Mouse (Mus musculus) forebrain, embryonic 11.5 days (tissue): ENCODE data around the gene Ppp1r12b. TPM values are rescaled to one million over a fixed set of nuclear protein-coding genes. Genes with fewer than 3 reads are reported as not detected.
"Not testable (repeated sequence)": the region's sequence is repeated elsewhere in the genome, so short reads cannot be mapped to it uniquely, and the experiment has no call there.

Experiments used
- ATAC-seq: fragments of 200-750 bp; cut with Nextera tagmentation; replicated peaks from 2 replicates; pipeline ENCODE4 v1.8.0; 2017; ENCODE audit warnings: moderate TSS enrichment; ENCODE audit not compliant: low FRiP score
- DNase-seq: peaks from one replicate; pipeline ENCODE4 v3.0.0-alpha.2; 2017; ENCODE audit warnings: low spot score
- H3K27ac ChIP-seq: fragments of 300-500 bp; sonication (generic); 2 replicates; pipeline ENCODE4 v1.5.1; 2014; ENCODE audit warnings: low read depth, low read length
- H3K27me3 ChIP-seq: fragments of 300-500 bp; sonication (generic); 2 replicates; pipeline ENCODE4 v1.6.1; 2014; ENCODE audit warnings: mild to moderate bottlenecking, low read length, mixed read lengths; ENCODE audit not compliant: control insufficient read depth, insufficient read depth
- H3K36me3 ChIP-seq: fragments of 300-500 bp; sonication (generic); 2 replicates; pipeline ENCODE4 v1.6.1; 2014; ENCODE audit warnings: mild to moderate bottlenecking, low read length, moderate library complexity, mixed read lengths; ENCODE audit not compliant: control insufficient read depth, insufficient read depth
- H3K4me1 ChIP-seq: fragments of 300-500 bp; sonication (generic); replicated peaks from 2 replicates; pipeline ENCODE4 v1.6.1; 2014; ENCODE audit warnings: low read length, mixed read lengths; ENCODE audit not compliant: control insufficient read depth, insufficient read depth
- H3K4me2 ChIP-seq: fragments of 300-500 bp; sonication (generic); 2 replicates; pipeline ENCODE4 v1.6.1; 2014; ENCODE audit warnings: low read depth, mild to moderate bottlenecking, low read length, moderate library complexity, mixed read lengths; ENCODE audit not compliant: severe bottlenecking
- H3K4me3 ChIP-seq: fragments of 300-500 bp; sonication (generic); 2 replicates; pipeline ENCODE4 v1.5.1; 2014; ENCODE audit warnings: low read depth, low read length
- H3K9ac ChIP-seq: fragments of 300-500 bp; sonication (generic); 2 replicates; pipeline ENCODE4 v1.6.1; 2014; ENCODE audit warnings: low read length
- H3K9me3 ChIP-seq: fragments of 300-500 bp; sonication (generic); 2 replicates; pipeline ENCODE4 v1.6.1; 2016; ENCODE audit warnings: low read length, mixed read lengths; ENCODE audit not compliant: control insufficient read depth
- WGBS: fragments of 180-500 bp; shearing (Covaris S2); extraction: QIAGEN DNeasy Blood & Tissue Kit; methylation state at CpG from one replicate; pipeline ENCODE4 v1.1.7; 2014; 5-methylcytosine and 5-hydroxymethylcytosine counted together
- polyA plus RNA-seq: library from polyadenylated mRNA; unstranded; fragments of >200 nt; fragmentation: Nextera tagmentation; extraction: Ambion mirVana; gene quantifications from 2 replicates; pipeline ENCODE4 v1.2.1, GENCODE M21; 2014

Ppp1r12b gene
- polyA plus RNA-seq, 1 experiment from 2014 or later: 12.2 TPM

DNA sequence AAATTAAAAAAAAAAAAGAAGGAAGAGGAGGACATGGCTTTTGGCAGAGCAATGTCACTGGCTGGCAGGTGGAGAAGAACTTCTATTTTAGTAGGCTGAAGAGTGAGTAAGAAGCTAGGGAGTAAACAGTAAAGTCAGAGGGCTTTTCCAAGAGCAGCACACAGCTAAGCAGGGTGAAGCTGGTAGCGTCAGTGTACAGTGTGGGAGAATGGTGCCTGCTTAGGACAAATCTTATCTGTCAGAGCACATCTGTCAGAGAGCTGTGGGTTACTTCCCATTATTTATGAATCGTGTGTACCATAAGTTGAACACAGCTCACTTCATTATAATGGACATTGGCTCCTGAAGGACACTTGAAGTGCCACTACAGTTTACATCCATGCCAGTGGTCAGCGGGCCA, 102.9 kb downstream of the Ppp1r12b start:
- Histone ChIP-seq H3K9ac (no peak overlapping the region), H3K27me3 (peaks cover 5% of the 10 kb centered on the region), H3K4me3 (no peak overlapping the region), H3K9me3 (no peaks in the 10 kb centered on the region), H3K27ac (no peak overlapping the region), H3K4me2 (no peak overlapping the region), H3K4me1 (no peaks in the 10 kb centered on the region), H3K36me3 (no peaks in the 10 kb centered on the region)
- 89% methylated on average over 3 of the region's 3 CpGs for WGBS
- no peak for ATAC-seq
- DNase-seq: no peak

DNA sequence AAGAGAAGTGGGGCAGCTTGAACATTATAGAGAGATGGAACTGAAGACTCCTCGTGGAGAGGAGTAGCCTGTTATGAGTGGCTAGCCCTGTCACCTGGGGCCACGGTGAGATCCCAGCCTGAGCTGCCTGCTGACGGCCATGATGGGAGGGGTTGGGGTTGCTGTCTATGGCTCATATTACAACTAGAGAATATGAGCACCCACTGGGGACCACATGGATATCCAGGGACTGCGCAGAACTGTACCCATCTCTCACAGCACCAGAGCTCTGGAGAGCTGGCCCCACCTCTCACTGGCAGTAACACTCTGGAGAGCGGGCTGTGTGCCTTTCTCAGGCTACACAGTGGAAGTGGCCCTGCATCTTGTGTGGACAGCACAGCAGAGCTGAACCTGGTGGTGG, 104.5 kb downstream of the Ppp1r12b start:
- no peak for DNase-seq
- Histone ChIP-seq H3K27ac (no peak overlapping the region), H3K9me3 (no peaks in the 10 kb centered on the region), H3K4me1 (no peaks in the 10 kb centered on the region), H3K27me3 (peaks cover 3% of the 10 kb centered on the region; the same call in 1 of the 2 replicates), H3K4me2 (no peak overlapping the region), H3K4me3 (no peak overlapping the region), H3K36me3 (no peaks in the 10 kb centered on the region), H3K9ac (no peak overlapping the region)
- ATAC-seq: no peak
- WGBS: 91% methylated on average over 5 of the region's 5 CpGs

DNA sequence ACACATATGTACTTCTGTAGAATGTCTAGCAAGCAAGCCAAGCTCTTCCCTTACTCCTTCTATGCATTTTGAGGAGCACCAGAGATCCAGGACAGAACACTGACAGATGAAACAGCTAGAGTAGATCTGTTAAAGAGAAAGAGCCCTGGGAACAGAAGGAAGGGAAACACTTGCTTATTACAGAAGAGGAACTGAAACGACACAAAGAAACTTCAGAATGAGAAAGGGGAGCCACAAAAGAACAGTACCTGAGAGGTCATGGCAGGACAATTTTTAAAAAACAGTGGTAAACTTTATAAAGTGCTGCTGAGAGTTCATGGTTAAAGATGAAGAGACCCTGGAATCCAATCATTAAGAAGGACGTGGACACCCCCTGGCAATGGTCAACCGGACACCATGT, 105.4 kb downstream of the Ppp1r12b start:
- H3K4me2 ChIP-seq: no peak overlapping the region
- no peak overlapping the region for H3K9ac ChIP-seq
- H3K4me1 ChIP-seq: no peaks in the 10 kb centered on the region
- no peaks in the 10 kb centered on the region for H3K9me3 ChIP-seq
- no peak overlapping the region for H3K4me3 ChIP-seq
- no peaks in the 10 kb centered on the region for H3K36me3 ChIP-seq
- no peak overlapping the region for H3K27ac ChIP-seq
- DNase-seq (no peak), ATAC-seq (no peak)
- peaks cover under 1% of the 10 kb centered on the region; the same call in 1 of the 2 replicates for H3K27me3 ChIP-seq
- WGBS: 91% methylated on average over 3 of the region's 3 CpGs

DNA sequence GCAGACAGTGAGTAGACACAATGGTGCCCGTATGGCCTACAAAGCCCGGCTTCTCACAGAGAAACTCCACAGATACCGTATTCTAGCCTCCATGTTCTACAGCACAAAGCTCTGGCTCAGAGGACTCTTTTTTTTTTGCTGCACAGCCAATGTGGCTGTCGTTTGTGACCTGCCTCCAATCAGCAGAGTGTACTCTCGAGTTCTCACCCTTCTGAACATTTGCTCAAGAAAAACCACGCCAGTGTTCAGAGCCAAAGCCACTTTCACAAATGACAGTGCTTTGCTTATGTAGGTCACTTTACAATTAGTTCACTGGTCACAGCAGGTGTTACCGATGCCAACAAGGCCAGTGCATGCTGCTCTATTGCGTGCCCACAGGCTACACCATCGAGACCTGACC, 107.9 kb downstream of the Ppp1r12b start:
- ATAC-seq (no peak), DNase-seq (no peak)
- 87% methylated on average over 9 of the region's 9 CpGs for WGBS
- no peaks in the 10 kb centered on the region for H3K27me3 ChIP-seq
- no peak overlapping the region for H3K4me2 ChIP-seq
- H3K36me3 ChIP-seq: no peaks in the 10 kb centered on the region
- no peak overlapping the region for H3K27ac ChIP-seq
- no peak overlapping the region for H3K4me3 ChIP-seq
- no peaks in the 10 kb centered on the region for H3K4me1 ChIP-seq
- H3K9me3 ChIP-seq: no peaks in the 10 kb centered on the region
- no peak overlapping the region for H3K9ac ChIP-seq

DNA sequence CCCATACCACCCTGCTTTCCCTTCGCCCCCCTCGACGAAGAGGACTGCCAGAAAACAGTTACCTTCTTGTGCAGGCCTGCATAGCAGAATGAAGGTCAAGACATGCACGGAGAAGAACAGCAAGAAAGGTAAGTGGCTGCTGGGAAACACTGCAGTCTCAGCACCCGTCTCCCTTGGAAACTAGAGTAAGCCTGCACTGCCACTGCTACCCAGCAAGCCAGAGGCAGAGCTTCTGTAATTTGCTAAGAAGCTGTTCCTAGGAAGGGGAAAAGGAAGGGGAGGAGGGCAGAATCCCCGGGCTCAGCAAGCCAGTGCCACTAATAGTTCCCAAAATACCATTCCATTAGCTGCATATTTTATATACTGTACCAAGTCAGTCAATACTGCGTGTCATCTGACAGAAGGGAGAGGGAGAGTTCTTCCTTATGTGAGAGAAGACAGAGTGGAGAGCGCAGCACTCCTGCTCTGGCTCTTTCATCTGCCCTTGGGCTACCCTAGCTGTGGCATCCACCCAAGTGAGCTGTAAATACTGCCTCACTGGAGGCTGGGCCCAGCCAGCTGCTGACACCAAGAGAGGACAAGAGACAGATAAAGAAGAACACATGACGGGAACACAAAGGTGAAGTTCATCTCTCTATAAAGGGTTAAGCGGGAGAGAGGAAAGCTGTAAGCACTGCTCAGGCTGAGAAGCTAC, 109.3 kb downstream of the Ppp1r12b start:
- no peaks in the 10 kb centered on the region for H3K36me3 ChIP-seq
- WGBS: 84% methylated on average over 10 of the region's 10 CpGs
- H3K27ac ChIP-seq: no peak overlapping the region
- no peaks in the 10 kb centered on the region for H3K27me3 ChIP-seq
- no peak for DNase-seq
- H3K9ac ChIP-seq: no peak overlapping the region
- no peaks in the 10 kb centered on the region for H3K9me3 ChIP-seq
- H3K4me1 ChIP-seq: no peaks in the 10 kb centered on the region
- H3K4me3 ChIP-seq: no peak overlapping the region
- no peak for ATAC-seq
- H3K4me2 ChIP-seq: no peak overlapping the region

DNA sequence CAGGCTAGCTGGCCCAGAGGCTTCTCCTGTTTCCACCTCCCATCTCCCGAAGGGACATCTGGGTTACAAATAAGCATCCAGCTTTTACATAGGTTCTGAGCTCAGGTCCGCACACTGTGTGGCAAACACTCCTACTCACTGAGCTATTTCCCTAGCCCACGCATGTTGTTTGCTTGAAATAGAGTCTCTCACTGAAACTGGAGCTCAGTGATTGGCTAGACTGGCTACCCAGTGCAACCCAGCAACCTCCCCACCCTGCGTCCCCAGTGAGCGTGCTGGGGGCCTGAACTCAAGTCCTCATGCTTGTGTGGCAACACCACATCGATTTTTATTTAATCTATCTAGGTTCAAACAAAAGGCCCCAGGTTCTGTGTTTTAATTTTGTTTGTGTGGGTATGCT, 112.4 kb downstream of the Ppp1r12b start:
- Histone ChIP-seq H3K4me3 (no peak overlapping the region), H3K4me1 (no peaks in the 10 kb centered on the region), H3K9ac (no peak overlapping the region), H3K9me3 (no peaks in the 10 kb centered on the region), H3K36me3 (no peaks in the 10 kb centered on the region), H3K27me3 (no peaks in the 10 kb centered on the region), H3K27ac (no peak overlapping the region), H3K4me2 (no peak overlapping the region)
- WGBS: 88% methylated on average over 6 of the region's 6 CpGs
- ATAC-seq (no peak), DNase-seq (no peak)

DNA sequence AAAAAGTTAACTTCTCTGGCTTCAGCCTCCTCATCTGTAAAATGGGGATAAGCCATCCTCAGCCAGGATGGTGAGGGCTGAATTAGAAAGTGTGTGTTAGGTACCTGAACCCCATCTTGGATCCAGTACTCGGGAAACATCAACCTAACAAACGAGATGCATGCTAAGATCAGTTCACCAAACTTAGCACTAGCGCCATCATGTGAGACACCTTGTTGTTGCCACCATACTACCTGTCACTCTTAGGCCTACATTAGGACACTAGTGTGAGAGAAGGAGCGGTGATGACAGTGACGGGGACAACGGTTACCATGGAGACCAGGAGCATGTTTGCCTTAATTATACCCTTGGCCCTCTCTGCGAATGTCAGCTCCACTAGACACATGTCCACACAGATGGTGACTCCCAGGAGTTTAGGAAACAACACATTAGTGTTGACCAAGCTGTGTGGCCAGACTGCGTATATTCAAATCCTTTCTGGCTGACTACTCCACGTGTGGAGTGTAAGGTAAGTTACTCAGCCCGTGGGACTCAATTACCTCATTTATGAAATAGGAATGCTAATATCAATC, 118.7 kb downstream of the Ppp1r12b start:
- H3K9me3 ChIP-seq: no peaks in the 10 kb centered on the region
- H3K9ac ChIP-seq: no peak overlapping the region
- no peak for ATAC-seq
- no peak for DNase-seq
- no peaks in the 10 kb centered on the region for H3K27me3 ChIP-seq
- H3K4me1 ChIP-seq: no peaks in the 10 kb centered on the region
- no peak overlapping the region for H3K27ac ChIP-seq
- no peak overlapping the region for H3K4me3 ChIP-seq
- 80% methylated on average over 10 of the region's 10 CpGs for WGBS
- H3K4me2 ChIP-seq: no peak overlapping the region
- H3K36me3 ChIP-seq: no peaks in the 10 kb centered on the region; the same call in 1 of the 2 replicates

DNA sequence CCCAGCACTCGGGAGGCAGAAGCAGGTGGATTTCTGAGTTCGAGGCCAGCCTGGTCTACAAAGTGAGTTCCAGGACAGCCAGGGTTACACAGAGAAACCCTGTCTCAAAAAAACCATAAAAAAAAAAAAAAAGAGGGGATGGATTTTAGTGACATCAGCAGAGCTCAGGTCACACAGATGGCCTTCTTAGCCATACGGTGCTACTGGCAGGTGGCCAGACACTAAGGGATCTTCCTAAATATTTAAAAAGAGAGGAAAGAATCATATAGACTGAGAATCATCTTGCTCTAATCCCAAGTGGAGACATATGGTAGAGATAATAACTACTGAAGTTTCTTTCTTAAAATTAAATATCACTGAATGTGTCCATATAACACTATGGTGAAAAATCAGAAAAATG, 124.9 kb downstream of the Ppp1r12b start:
- H3K4me3 ChIP-seq, DNase-seq, H3K27me3 ChIP-seq, H3K4me1 ChIP-seq, ATAC-seq, H3K9me3 ChIP-seq, H3K27ac ChIP-seq, H3K9ac ChIP-seq, H3K36me3 ChIP-seq, H3K4me2 ChIP-seq: not testable (repeated sequence)
- 87% methylated on average over 3 of the region's 3 CpGs for whole genome bisulfite sequencing

DNA sequence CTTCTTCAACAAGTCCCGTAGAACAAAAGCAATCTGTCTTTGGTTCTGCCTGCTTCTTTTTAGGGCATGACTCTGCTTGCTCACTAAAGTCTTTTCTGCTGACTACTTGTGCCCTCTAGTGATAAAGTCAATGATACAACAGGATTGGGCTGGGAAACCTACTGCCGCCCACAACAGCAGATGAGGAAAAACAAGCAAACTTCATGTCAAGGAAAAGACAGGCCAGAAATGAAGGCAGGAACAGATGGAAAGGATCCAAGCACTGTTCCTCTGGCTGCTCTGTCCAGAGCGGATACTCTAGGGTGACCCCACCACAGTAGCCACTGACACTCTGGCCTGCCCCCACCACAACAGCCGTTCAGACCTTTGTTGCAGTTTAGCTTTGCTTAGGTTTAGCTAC, 126.1 kb downstream of the Ppp1r12b start:
- WGBS: 72% methylated on average over 4 of the region's 4 CpGs
- DNase-seq (no peak), ATAC-seq (no peak)
- Histone ChIP-seq H3K27ac (no peak overlapping the region), H3K36me3 (no peaks in the 10 kb centered on the region; the same call in 1 of the 2 replicates), H3K9me3 (no peaks in the 10 kb centered on the region), H3K4me1 (no peaks in the 10 kb centered on the region), H3K9ac (no peak overlapping the region), H3K4me2 (no peak overlapping the region), H3K4me3 (no peak overlapping the region), H3K27me3 (no peaks in the 10 kb centered on the region)
